Mouse (Mus musculus) frontal cortex, adult 2 months (tissue): ENCODE measurements around the gene Cdc14a. TPM values are rescaled to one million over a fixed set of nuclear protein-coding genes. Genes with fewer than 3 reads are reported as not detected.
A peak's percentile ranks its signal among the peaks of the same experiment; 100 is the strongest.

Experiments used
- DNase-seq, 2 experiments: peaks; one replicate each; pipeline ENCODE4 v3.0.0; 2022; ENCODE audit warnings: low spot score in 1 of 2; ENCODE audit errors: extremely low spot score in 1 of 2
- polyA plus RNA-seq: library from polyadenylated mRNA; depleted of rRNA; stranded (reverse); fragments of >200 nt; gene quantifications from 2 replicates; pipeline ENCODE4 v1.2.3, GENCODE M21; 2012

The Cdc14a gene
- polyA plus RNA-seq, 1 experiment: 3.0 TPM

- no peak for DNase-seq
Observed at GRCm38 (mm10) chr3:116283996-116284395, 139.8 kb downstream of the Cdc14a start.

- no peak for DNase-seq
Observed at GRCm38 (mm10) chr3:116281663-116282062, 142.2 kb downstream of the Cdc14a start.

GRCm38 (mm10) chr3:116277146-116277545 is 146.7 kb downstream of the Cdc14a start:
- no peak for DNase-seq

GRCm38 (mm10) chr3:116271679-116272078 is 152.2 kb downstream of the Cdc14a start:
- DNase-seq: no peak

GRCm38 (mm10) chr3:116267036-116267654 is 156.7 kb downstream of the Cdc14a start:
- DNase-seq: no peak

GRCm38 (mm10) chr3:116266360-116266759 is 157.5 kb downstream of the Cdc14a start:
- DNase-seq: no peak

- no peak for DNase-seq
Observed at GRCm38 (mm10) chr3:116263977-116264376, 159.9 kb downstream of the Cdc14a start.

GRCm38 (mm10) chr3:116263061-116263460 is 160.8 kb downstream of the Cdc14a start:
- DNase-seq: no peak

- no peak for DNase-seq
Observed at GRCm38 (mm10) chr3:116256104-116256503, 167.7 kb downstream of the Cdc14a start.

GRCm38 (mm10) chr3:116253077-116253531 is 170.7 kb downstream of the Cdc14a start, which contains the start of gene Gpr88:
Gene Gpr88 (minus strand): TSS chr3:116253503.
- peak; percentile 76 to 88 for DNase-seq

GRCm38 (mm10) chr3:116252255-116253040 is 171.4 kb downstream of the Cdc14a start:
- peak in 1 of 2 experiments; percentile 23 for DNase-seq

- peak in 1 of 2 experiments; percentile 13 for DNase-seq
Observed at GRCm38 (mm10) chr3:116251481-116252254, 172.2 kb downstream of the Cdc14a start.

- DNase-seq: no peak
Observed at GRCm38 (mm10) chr3:116249026-116249425, 174.8 kb downstream of the Cdc14a start.

- DNase-seq: no peak
Observed at GRCm38 (mm10) chr3:116244476-116244875, 179.4 kb downstream of the Cdc14a start.

GRCm38 (mm10) chr3:116242685-116243084 is 181.1 kb downstream of the Cdc14a start:
- DNase-seq: peak in 1 of 2 experiments; percentile 13

GRCm38 (mm10) chr3:116237527-116237926 is 186.3 kb downstream of the Cdc14a start:
- DNase-seq: no peak

- no peak for DNase-seq
Observed at GRCm38 (mm10) chr3:116236856-116237255, 187.0 kb downstream of the Cdc14a start.

- DNase-seq: no peak
Observed at GRCm38 (mm10) chr3:116233515-116233914, 190.3 kb downstream of the Cdc14a start.

GRCm38 (mm10) chr3:116232763-116233162 is 191.1 kb downstream of the Cdc14a start:
- no peak for DNase-seq

- no peak for DNase-seq
Observed at GRCm38 (mm10) chr3:116229336-116229735, 194.5 kb downstream of the Cdc14a start.
